Mouse (Mus musculus): ENCODE measurements around the gene Cracr2a.
A peak's percentile ranks its signal among the peaks of the same experiment; 100 is the strongest.

The Cracr2a gene

GRCm38 (mm10) chr6:127634858-127635257 is 73.7 kb downstream of the Cracr2a start:
- DNase-seq: no peak

GRCm38 (mm10) chr6:127635462-127636189 is 74.5 kb downstream of the Cracr2a start:
- DNase-seq: no peak

GRCm38 (mm10) chr6:127641077-127641801 is 80.1 kb downstream of the Cracr2a start:
- DNase-seq: no peak

GRCm38 (mm10) chr6:127655988-127656387 is 94.8 kb downstream of the Cracr2a start:
- DNase-seq: peak; percentile 27

- DNase-seq: no peak
These were observed 96.0 kb downstream of the Cracr2a start for GRCm38 (mm10) chr6:127657152-127657551.

DNA sequence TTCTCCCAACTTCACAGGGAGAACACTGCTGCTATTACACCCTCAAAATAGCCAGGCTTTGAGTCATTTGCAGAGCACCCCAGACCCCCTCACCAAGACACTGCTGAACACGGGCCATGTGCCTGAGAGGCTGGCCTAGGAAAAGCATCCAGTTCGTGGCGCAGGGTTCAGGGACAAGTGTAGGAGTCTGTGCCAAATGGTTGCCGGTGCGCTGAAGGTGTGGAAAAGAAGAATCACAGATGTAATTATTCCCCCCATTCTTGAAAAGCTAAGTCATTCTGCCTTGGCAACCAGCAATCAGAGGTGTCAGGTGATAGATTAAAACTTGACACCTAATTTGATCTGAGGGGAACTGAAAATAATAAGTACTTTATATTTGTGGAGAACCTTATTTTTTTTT is 98.3 kb downstream of the Cracr2a start:
- DNase-seq: no peak

GRCm38 (mm10) chr6:127659966-127660365 is 98.8 kb downstream of the Cracr2a start:
- DNase-seq: no peak

DNA sequence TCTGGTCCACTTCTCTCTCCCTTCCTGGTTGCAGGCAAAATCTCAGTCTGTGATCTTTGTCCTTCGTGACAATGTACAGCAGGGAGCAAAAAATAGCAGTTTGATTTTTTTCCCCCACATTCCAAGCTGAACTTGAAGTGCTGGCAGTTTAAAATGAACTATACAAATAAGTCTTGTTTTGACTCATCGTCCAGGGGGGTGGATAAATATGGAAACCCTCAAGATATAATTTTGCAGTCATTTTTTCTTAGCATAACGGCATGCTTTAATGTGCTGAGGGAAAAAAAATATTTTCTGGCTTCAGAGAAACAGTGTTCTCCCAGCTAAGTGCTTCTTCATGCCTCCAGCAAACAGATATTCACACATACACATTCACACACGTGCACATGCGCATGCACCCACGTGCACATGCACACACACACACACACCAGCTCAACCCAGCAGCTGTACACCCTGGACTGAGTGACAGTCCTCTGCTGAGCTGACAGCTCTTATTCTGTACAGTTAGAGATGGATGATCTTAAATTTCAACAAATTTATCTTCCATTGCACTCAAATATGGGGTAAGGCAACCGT is 100.7 kb downstream of the Cracr2a start:
- DNase-seq: no peak

DNA sequence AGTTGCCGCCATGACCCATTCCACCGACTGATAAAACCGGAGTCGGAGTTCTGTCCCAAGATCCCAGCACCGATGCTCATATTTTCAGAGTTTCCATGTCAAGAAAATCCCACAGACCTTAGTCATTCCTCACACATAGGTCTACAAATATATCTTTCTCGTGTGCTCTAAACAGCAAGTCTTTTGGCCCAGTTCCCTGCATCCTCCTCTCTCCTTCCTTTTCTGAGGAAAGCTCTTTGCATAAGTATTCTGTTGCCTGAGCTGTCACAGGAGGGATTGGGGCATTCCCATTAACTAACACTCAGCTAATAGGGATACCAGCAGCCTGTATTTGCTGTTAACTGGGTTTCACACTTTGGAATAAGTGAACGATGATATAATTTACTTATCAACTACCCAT is 102.1 kb downstream of the Cracr2a start:
- DNase-seq: no peak

DNA sequence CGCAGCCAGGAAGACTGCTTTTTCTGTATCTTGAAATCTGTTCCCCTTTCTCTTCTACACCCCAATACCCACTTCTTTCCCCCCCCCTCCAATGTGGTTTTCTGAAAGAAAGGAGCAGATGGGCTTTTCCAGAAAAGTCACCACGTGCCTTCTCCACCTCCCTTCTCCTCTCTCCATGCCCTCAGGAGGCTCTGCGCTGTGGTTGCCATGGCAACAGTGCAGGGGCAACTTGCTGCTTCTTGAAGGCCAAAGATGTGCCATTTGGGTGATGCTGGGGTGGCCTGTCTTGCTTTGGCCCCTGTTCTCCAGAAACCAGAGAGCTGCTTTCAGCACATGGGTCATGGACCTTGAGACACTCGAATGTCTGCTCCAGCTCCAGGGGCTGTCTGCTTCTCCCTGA is 108.2 kb downstream of the Cracr2a start:
- peak; percentile 28 for DNase-seq

DNA sequence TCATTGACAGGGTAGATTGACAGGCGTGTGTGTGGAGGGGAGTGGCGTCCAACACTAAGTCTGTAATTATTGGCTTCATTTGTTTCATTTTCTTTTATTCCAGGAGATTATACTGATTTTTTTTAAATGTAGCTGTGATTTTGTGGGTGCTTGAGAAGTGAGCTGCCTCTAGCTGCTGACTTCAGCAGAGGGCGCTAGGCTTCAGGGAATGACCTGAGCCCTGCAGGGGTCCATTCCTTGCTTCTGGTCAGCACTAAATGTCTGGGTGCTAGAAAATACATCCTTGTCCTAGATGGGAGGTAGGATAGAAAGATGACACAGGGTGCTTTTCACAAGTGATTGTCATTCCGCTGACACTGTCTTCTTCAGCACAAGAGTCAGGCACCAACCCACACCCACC is 108.9 kb downstream of the Cracr2a start:
- no peak for DNase-seq

GRCm38 (mm10) chr6:127672071-127672470 is 110.9 kb downstream of the Cracr2a start:
- DNase-seq: no peak

DNA sequence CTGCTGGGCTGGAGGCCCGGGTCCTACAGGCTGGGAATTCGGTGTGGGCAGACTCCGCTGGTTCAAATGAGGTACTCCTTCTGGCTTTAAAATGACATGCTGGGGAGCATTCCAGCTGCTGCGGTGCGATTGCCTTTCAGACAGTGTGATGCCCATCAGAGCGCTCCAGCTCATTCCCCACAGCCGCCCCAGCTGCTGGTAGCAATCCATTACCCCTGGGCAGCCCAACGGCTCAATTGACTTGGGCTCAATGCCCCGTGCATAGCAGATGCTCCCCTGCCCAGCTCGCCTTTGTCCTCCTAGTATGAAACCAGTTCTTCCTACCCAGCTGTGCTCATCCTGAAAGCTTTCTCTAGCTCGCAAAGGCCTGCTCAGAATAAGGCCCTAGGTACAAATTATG is 115.7 kb downstream of the Cracr2a start:
- peak; percentile 16 for DNase-seq

GRCm38 (mm10) chr6:127678320-127678719 is 117.2 kb downstream of the Cracr2a start:
- DNase-seq: no peak

DNA sequence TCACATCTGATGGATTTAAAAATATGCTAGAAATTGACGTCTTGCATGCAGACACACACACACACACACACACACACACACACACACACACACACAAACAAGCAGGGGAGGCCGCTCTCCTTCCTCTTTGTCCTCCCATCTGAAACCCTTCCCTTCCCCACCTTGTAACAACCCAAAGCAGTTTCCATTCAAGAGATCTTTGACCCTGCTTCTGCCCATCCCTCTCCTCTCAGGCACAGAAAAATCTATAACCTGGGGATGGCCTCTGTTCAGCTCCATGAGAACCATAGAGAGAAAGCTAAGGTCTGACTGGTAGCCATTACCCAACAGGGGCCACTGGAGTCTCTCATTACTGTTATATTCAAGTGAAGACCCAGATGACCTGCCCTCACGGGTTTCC is 117.9 kb downstream of the Cracr2a start:
- DNase-seq: no peak

GRCm38 (mm10) chr6:127680784-127681183 is 119.6 kb downstream of the Cracr2a start:
- DNase-seq: no peak

- DNase-seq: no peak
These were observed 122.4 kb downstream of the Cracr2a start for GRCm38 (mm10) chr6:127683561-127683960.

- no peak for DNase-seq
These were observed 123.8 kb downstream of the Cracr2a start for GRCm38 (mm10) chr6:127684981-127685380.

DNA sequence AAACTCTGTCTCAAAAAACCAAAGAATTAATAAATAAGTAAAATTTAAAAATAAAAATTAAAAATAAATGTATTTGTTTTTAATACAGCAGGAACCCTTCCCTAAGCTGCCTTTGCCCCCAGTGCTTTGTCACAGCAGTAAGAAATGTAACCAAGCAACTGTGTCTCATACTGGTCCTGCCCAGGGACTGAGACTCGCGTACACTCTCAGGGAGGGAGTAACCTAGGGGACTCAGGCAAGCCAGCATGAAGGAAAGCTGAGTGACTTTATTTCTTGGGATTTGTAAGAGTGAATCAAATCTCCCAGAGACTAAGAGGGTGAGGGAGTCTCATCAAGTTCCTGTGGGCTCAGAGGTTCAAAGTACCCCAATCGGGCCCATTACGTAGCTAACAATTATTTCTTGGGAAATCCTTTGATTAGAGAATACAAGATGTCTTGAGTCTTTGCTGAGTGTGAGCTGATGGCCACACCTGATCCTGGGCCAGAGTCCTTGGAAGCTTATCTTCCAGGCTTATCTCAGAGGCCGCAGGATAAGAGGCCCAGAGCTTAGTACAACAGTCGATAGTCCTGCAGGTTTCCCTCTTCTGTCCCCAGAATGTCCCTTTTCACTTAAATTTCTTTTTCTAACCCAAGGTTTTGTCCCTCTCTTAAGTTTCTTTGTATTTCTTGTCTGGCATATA is 126.2 kb downstream of the Cracr2a start:
- DNase-seq: no peak

GRCm38 (mm10) chr6:127692298-127692697 is 131.2 kb downstream of the Cracr2a start:
- DNase-seq: no peak

DNA sequence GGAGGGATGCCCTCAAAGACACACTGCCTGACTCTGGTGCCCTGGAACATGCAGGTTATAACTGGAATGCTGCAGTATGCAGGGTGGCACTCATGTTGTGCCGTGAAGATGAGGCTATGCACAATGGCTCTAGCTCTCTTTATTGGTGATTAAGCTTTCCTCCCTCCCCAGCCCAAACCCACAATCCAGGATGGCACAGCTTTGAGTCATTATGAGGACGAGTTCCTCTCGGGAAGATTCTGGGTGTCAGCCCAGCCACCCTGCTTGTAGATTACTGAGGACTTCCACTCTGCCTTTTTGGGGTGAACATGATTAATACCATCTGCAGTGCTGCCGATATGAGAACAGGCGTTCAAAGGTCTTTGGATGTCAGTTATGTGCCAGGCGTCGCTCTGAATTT is 132.5 kb downstream of the Cracr2a start:
- no peak for DNase-seq

- peak; percentile 81 for DNase-seq
These were observed 140.1 kb downstream of the Cracr2a start for GRCm38 (mm10) chr6:127701036-127701783.

DNA sequence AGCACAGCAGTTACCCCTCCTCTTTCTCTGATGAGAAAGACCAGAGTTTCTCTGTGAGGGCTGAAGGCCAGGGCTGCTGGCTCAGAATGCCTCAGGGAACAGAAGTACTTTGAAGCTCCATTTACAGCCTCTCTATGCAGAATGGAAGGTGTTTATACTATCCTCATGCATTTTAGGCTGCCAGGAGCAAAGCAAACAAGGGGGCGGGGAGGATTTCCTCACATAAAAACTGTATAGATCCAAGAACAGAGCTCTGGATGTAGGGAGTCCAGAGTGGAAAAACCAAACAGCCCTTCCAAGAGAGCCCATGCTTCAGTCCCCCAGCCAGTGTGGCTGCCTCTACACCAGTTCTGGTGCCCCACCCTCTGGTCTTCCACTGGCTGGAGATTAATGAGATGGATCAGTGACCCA is 147.1 kb downstream of the Cracr2a start:
- DNase-seq: peak; percentile 33
